Mouse (Mus musculus) CH12.LX (cell line): Measurements from ENCODE around the gene 1500009L16Rik.

Experiments used
- CTCF ChIP-seq, 2 experiments: IDR thresholded peaks in 1 of 2; conservative IDR thresholded peaks in 1 of 2; 2 replicates each; pipeline ENCODE4 v1.5.1; 2011 to 2012; ENCODE audit warnings: low read depth in 2 of 2, low read length in 2 of 2, improper control_type of control experiment in 1 of 2, inconsistent platforms in 1 of 2, mild to moderate bottlenecking in 1 of 2, moderate library complexity in 1 of 2
- E2F4 ChIP-seq: IDR thresholded peaks from 2 replicates; pipeline ENCODE4 v1.6.1; 2011; ENCODE audit warnings: low read depth, low read length, improper control_type of control experiment; ENCODE audit not compliant: insufficient replicate concordance
- EP300 ChIP-seq: IDR thresholded peaks from 2 replicates; pipeline ENCODE4 v1.6.1; 2011; ENCODE audit warnings: low read length, improper control_type of control experiment
- MAX ChIP-seq: IDR thresholded peaks from 2 replicates; pipeline ENCODE4 v1.6.1; 2011; ENCODE audit warnings: low read length, improper control_type of control experiment
- MAZ ChIP-seq: IDR thresholded peaks from 2 replicates; pipeline ENCODE4 v1.6.1; 2012; ENCODE audit warnings: low read depth, mild to moderate bottlenecking, inconsistent platforms, low read length, improper control_type of control experiment, moderate library complexity
- MEF2A ChIP-seq: IDR thresholded peaks from 2 replicates; pipeline ENCODE4 v1.6.1; 2014; ENCODE audit warnings: low read depth, mild to moderate bottlenecking, inconsistent platforms, low read length, improper control_type of control experiment, borderline replicate concordance
- PAX5 ChIP-seq: IDR thresholded peaks from 2 replicates; pipeline ENCODE4 v1.6.1; 2012; ENCODE audit warnings: low read length, inconsistent platforms, mixed read lengths
- POLR2A ChIP-seq: IDR thresholded peaks from 2 replicates; pipeline ENCODE4 v1.6.1; 2011; ENCODE audit warnings: low read depth, mild to moderate bottlenecking, improper control_type of control experiment, low read length
- POLR2AphosphoS2 ChIP-seq: IDR thresholded peaks from 2 replicates; pipeline ENCODE4 v1.6.1; 2011; ENCODE audit warnings: low read depth, low read length, improper control_type of control experiment
- TCF12 ChIP-seq: IDR thresholded peaks from 2 replicates; pipeline ENCODE4 v1.6.1; 2014; ENCODE audit warnings: low read depth, mild to moderate bottlenecking, inconsistent platforms, low read length, improper control_type of control experiment
- USF1 ChIP-seq: IDR thresholded peaks from 2 replicates; pipeline ENCODE4 v1.6.1; 2014; ENCODE audit warnings: low read depth, mild to moderate bottlenecking, inconsistent platforms, low read length, improper control_type of control experiment
- ZC3H11A ChIP-seq: IDR thresholded peaks from 2 replicates; pipeline ENCODE4 v1.6.1; 2012; ENCODE audit warnings: low read depth, mild to moderate bottlenecking, inconsistent platforms, low read length, improper control_type of control experiment

GRCm38 (mm10) chr10:83722579-83723031, at the start of gene 1500009L16Rik:
- no peak for TF ChIP-seq ZC3H11A
- no peak for TF ChIP-seq USF1
- TF ChIP-seq MEF2A = no peak
- no peak for TF ChIP-seq CTCF (conservative IDR thresholded peaks at IDR 0.05 in 1 of 2, IDR thresholded peaks at IDR 0.05 in 1 of 2; ENCODE audit: low read depth in 2 of 2, low read length in 2 of 2)
- TF ChIP-seq TCF12 = no peak
- TF ChIP-seq EP300 = no peak
- no peak for TF ChIP-seq MAX
- TF ChIP-seq E2F4 = no peak
- no peak for TF ChIP-seq PAX5
- TF ChIP-seq MAZ = no peak
- no peak for TF ChIP-seq POLR2A
- no peak for TF ChIP-seq POLR2AphosphoS2
